Mouse (Mus musculus) embryonic facial prominence, embryonic 13.5 days (tissue): Measurements from ENCODE around the gene Dusp5. TPM values are rescaled to one million over a fixed set of nuclear protein-coding genes. Genes with fewer than 3 reads are reported as not detected.

ENCODE experiments used
- ATAC-seq: fragments of 200-750 bp; cut with Nextera tagmentation; 2 replicates; pipeline ENCODE4 v1.8.0; 2017; ENCODE audit warnings: low read depth; ENCODE audit not compliant: insufficient number of reproducible peaks, insufficient read depth, low FRiP score, low TSS enrichment
- H3K27ac ChIP-seq: fragments of 300-500 bp; sonication (generic); 2 replicates; pipeline ENCODE4 v1.5.1; 2015; ENCODE audit warnings: moderate library complexity, mild to moderate bottlenecking, inconsistent platforms
- H3K27me3 ChIP-seq: fragments of 300-500 bp; sonication (generic); 2 replicates; pipeline ENCODE4 v1.6.1; 2015; ENCODE audit warnings: mild to moderate bottlenecking, inconsistent platforms
- H3K36me3 ChIP-seq: fragments of 300-500 bp; sonication (generic); 2 replicates; pipeline ENCODE4 v1.6.1; 2015; ENCODE audit warnings: mild to moderate bottlenecking, inconsistent platforms
- H3K4me1 ChIP-seq: fragments of 300-500 bp; sonication (generic); 2 replicates; pipeline ENCODE4 v1.6.1; 2015; ENCODE audit warnings: inconsistent platforms
- H3K4me2 ChIP-seq: fragments of 300-500 bp; sonication (generic); 2 replicates; pipeline ENCODE4 v1.6.1; 2015; ENCODE audit warnings: moderate library complexity, mild to moderate bottlenecking, inconsistent platforms
- H3K4me3 ChIP-seq: fragments of 300-500 bp; sonication (generic); 2 replicates; pipeline ENCODE4 v1.5.1; 2015; ENCODE audit warnings: mild to moderate bottlenecking, inconsistent platforms
- H3K9ac ChIP-seq: fragments of 300-500 bp; sonication (generic); 2 replicates; pipeline ENCODE4 v1.6.1; 2015; ENCODE audit warnings: mild to moderate bottlenecking, inconsistent platforms
- H3K9me3 ChIP-seq: fragments of 300-500 bp; sonication (generic); 2 replicates; pipeline ENCODE4 v1.6.1; 2016; ENCODE audit warnings: inconsistent platforms
- WGBS: fragments of 180-500 bp; shearing (Covaris S2); methylation state at CpG from one replicate; pipeline ENCODE4 v1.1.7; 2015; ENCODE audit warnings: mixed read lengths; 5-methylcytosine and 5-hydroxymethylcytosine counted together
- polyA plus RNA-seq: library from polyadenylated mRNA; unstranded; fragments of >200 nt; fragmentation: Nextera tagmentation; extraction: Ambion mirVana; gene quantifications from 2 replicates; pipeline ENCODE4 v1.2.1, GENCODE M21; 2015

The Dusp5 gene
- polyA plus RNA-seq, 1 experiment from 2014 or later: 1.1 TPM

DNA sequence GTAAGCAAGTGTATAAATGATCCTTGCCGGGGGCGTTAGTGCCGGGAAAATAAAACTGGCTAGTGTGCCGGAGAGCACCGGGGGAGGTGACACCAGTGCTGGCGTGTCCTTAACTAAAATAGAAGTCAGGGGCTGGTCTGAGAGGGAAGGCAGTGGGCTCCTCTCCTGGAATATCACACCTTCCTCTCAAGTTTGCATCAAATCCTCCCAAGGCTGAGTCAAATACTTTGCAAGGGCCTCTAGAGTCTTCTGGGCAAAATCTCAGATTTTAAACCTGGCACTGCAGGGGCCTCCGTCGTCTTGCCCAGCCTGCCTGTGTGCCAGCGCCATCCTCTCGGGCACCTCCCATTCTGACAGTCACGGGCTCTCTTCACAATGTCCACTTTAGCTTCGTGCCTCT is 22.1 kb downstream of the Dusp5 start:
- Histone ChIP-seq H3K27ac (no peak overlapping the region), H3K9me3 (no peaks in the 10 kb centered on the region), H3K9ac (no peak overlapping the region), H3K27me3 (no peaks in the 10 kb centered on the region), H3K4me1 (no peaks in the 10 kb centered on the region), H3K4me2 (no peak overlapping the region), H3K36me3 (no peaks in the 10 kb centered on the region), H3K4me3 (no peak overlapping the region)
- 79% methylated on average over 12 of the region's 12 CpGs for WGBS
- ATAC-seq: no peak

DNA sequence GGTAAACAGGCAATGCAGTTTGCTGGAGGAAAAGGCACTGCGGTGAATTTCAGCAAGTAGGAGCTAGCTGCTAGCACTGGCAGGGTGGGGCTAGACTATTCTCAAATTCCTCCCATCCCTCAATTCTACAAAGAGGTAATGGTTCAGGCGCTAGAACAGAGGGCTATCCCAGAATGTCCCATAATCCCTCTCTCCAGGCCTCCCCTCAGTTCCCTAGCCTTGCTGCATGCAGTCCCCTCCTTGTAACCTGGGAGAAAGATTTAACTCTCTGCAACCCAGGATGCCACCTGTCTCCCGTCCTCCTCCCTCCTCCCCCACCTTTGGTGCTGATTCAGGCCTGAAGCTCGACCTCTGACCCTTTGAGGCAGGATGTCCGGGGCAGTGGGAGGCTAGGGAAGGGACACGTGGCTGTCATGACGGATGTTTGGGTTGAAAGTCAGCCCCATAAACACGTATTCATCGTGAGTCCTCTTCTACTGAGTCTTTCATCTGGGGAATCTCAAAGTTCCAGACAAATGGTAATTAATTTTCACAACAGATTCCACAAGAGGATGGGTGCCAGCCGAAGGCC is 23.4 kb downstream of the Dusp5 start:
- WGBS: 27% methylated on average over 10 of the region's 10 CpGs

DNA sequence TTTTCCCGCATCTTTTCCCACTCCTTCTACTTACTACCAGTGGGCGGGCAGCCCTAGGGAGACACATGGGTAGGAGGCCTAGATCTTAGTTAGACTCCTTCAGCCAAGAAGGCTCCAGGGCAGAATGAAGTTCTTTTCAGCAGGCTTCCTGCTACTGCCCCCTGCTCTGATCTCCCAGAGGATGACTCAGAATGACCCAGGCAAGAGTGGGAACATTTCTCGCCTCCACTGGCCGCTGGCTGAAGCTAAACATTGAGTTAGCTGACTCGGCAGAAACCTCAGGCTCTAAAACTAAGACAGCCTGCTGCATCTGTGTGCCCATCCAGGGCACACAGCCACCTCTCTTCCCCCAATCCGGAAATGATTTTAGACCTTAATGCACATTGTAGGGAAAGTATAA is 23.9 kb downstream of the Dusp5 start:
- no peaks in the 10 kb centered on the region for H3K36me3 ChIP-seq
- no peaks in the 10 kb centered on the region for H3K9me3 ChIP-seq
- H3K4me3 ChIP-seq: no peak overlapping the region
- H3K27ac ChIP-seq: no peak overlapping the region
- H3K9ac ChIP-seq: no peak overlapping the region
- peaks cover 9% of the 10 kb centered on the region for H3K4me1 ChIP-seq
- ATAC-seq: no peak
- H3K27me3 ChIP-seq: no peaks in the 10 kb centered on the region
- H3K4me2 ChIP-seq: no peak overlapping the region
- 56% methylated on average over 6 of the region's 6 CpGs for WGBS

More for the DNA sequence above, 23.4 kb downstream of the Dusp5 start:
- Histone ChIP-seq H3K27me3 (no peaks in the 10 kb centered on the region), H3K4me2 (no peak overlapping the region), H3K9me3 (no peaks in the 10 kb centered on the region), H3K4me3 (no peak overlapping the region), H3K4me1 (peaks cover 5% of the 10 kb centered on the region), H3K9ac (no peak overlapping the region), H3K27ac (no peak overlapping the region), H3K36me3 (no peaks in the 10 kb centered on the region)
- ATAC-seq: no peak

DNA sequence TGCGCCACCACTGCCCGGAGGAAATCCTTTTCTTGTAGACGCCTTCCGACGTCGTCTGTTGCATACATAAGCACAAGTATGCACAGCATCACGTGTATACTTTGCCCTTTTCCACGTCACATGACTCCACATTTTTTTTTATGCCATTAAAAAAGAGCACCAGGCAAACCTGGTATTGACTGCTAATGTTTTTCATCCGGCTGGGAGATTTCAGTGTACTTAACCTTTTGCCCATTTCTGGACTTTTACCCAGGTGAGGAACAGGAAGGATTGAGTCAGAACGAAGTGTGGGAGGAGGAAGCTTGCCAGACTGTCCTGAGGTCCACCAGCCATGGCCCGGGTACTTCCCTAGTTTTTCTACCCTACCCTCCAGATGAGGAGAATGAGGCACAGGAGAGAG is 25.5 kb downstream of the Dusp5 start:
- WGBS: 82% methylated on average over 11 of the region's 11 CpGs
- Histone ChIP-seq H3K4me2 (no peak overlapping the region), H3K36me3 (no peaks in the 10 kb centered on the region), H3K27me3 (no peaks in the 10 kb centered on the region), H3K27ac (no peak overlapping the region), H3K4me1 (peaks cover 9% of the 10 kb centered on the region), H3K9ac (no peak overlapping the region), H3K9me3 (no peaks in the 10 kb centered on the region), H3K4me3 (no peak overlapping the region)
- no peak for ATAC-seq

DNA sequence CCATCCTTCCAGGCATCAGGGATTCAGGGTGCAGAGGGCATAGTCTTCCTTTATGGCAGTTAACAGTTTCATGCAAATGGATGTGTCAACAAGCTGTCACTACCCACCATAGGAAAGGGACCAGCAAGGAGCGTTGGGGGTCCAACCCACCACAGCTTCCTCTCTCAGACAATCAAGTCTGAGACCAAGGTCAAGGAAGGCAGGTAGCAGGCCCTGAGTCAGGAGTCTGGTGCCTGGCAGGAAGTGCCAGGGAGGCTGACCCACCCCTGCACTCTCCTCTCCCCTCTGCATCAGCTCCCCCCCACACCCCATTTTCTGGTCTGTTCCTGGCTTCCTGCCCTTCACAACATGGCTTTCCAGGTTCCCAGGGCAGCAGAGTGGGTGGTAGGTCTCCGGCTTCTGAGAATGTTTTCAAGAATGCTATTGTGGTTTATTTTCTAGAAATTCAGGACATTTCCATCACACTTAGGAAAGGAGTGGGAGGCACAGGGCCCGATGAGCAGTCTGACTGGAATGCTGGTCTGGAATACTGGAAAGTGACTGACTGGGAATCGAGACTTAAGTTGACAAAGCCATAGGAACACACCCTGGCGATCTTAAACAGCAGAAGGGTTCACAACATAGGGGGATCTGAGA is 26.2 kb downstream of the Dusp5 start:
- no peaks in the 10 kb centered on the region for H3K36me3 ChIP-seq
- H3K9me3 ChIP-seq: no peaks in the 10 kb centered on the region
- H3K4me1 ChIP-seq: peaks cover 9% of the 10 kb centered on the region
- no peaks in the 10 kb centered on the region for H3K27me3 ChIP-seq
- H3K9ac ChIP-seq: no peak overlapping the region
- no peak overlapping the region for H3K27ac ChIP-seq
- H3K4me2 ChIP-seq: no peak overlapping the region
- no peak overlapping the region for H3K4me3 ChIP-seq
- ATAC-seq: no peak
- 72% methylated on average over 5 of the region's 5 CpGs for WGBS

DNA sequence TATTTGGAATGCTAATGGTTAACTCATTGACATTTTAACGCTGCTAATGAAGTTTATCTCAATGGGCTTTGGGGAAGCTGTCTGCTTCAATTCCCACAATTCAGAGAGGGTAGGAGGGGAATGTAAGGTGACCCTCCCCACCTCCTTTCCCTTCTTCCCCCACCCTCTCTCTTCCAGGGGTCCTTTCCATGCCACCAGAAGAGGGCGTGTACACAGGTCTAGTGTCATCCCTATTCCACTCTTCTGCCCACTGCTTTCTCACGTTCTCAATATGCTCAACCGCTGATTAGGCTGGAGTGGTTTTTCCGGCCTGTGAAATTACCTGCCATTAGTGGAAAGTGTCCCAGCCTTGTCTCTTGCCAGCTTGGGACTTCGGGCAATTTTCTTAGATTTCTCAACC is 27.9 kb downstream of the Dusp5 start:
- peak overlapping the region; percentile 54 for H3K4me2 ChIP-seq
- peaks cover 9% of the 10 kb centered on the region for H3K4me1 ChIP-seq
- H3K4me3 ChIP-seq: no peak overlapping the region
- no peak for ATAC-seq
- no peaks in the 10 kb centered on the region for H3K9me3 ChIP-seq
- 32% methylated on average over 6 of the region's 6 CpGs for WGBS
- H3K27ac ChIP-seq: no peak overlapping the region
- no peak overlapping the region for H3K9ac ChIP-seq
- H3K36me3 ChIP-seq: no peaks in the 10 kb centered on the region
- no peaks in the 10 kb centered on the region for H3K27me3 ChIP-seq

DNA sequence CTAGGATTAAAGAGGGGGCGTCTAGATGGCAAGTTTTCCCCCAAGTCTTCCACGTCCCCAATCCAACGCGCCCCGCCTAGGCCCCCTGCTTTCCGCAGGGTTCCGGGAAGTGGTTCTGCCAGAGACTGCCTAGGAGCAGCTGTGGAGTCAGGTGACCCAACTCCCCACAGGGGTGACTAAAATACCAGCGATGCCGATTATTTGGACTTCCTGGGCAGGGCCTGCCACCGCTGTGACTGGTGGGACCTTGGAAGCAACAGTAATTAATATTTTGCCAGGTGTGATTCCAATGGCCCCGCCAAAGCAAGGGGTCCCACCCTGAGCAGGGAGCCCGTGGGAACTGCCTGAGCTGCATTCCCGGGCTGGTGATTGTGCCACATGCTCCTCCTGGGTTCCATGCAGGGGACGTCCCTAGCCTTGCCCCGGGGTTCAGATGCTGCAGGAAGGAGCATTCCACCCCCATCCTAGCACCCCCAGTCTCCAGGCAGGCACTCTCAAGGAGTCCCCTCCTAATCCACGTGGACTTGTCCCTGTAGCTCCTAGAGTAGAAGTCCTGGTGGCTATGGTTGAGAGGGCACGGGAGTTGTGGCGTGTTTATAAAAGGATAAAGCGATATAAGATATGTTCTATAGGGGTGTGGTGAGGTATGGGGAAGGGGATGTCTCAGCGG is 28.5 kb downstream of the Dusp5 start:
- Histone ChIP-seq H3K4me1 (peaks cover 9% of the 10 kb centered on the region), H3K4me3 (peak overlapping the region; percentile 26), H3K36me3 (no peaks in the 10 kb centered on the region), H3K27me3 (no peaks in the 10 kb centered on the region), H3K27ac (no peak overlapping the region), H3K9ac (no peak overlapping the region), H3K4me2 (peak overlapping the region; percentile 54), H3K9me3 (no peaks in the 10 kb centered on the region)
- 27% methylated on average over 20 of the region's 20 CpGs for WGBS
- ATAC-seq: peak; percentile 69; the same call in 1 of the 2 replicates

DNA sequence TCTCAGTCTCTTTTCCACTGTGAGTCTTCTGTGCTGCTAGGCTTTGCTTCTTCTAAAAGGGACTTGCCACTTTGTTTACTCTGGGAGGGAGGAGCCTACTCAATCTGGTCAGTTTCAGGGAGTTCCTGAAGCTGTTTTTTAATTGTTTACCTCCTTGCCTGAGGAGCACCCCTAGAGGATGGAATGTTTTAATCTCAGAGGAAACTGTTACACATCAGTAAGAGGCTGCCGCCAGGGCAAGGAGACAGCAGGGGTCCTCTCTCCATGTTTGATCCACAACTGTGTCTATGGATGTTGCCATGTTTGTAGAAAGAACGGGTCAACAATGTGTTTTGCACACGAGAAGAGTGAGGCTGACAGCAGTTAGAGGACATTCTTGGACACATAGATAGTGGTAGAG is 31.5 kb downstream of the Dusp5 start:
- Histone ChIP-seq H3K4me1 (peaks cover 9% of the 10 kb centered on the region), H3K4me3 (no peak overlapping the region), H3K4me2 (no peak overlapping the region), H3K27me3 (no peaks in the 10 kb centered on the region), H3K9me3 (no peaks in the 10 kb centered on the region), H3K36me3 (no peaks in the 10 kb centered on the region), H3K27ac (no peak overlapping the region), H3K9ac (no peak overlapping the region)
- WGBS: 87% methylated on average over 3 of the region's 3 CpGs
- no peak for ATAC-seq

DNA sequence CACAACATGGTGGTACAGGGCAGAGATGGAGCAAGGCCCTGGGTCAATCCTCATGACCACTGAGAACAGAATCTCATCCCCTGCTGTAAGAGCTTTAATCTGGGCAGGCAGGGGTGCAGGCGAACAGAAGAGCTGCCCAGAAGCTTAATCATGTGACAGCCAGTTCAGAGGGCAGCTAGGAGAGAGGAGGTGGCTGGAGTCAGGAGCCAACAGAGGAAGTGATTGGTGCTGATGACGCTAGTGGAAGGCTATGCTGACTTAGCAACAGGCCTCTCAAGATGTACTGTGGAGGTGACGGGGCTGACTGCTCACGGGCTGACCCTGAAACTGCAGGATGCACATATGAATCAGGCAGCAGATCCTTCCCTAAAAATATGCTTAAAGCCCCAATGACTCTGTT is 35.3 kb downstream of the Dusp5 start:
- no peaks in the 10 kb centered on the region for H3K36me3 ChIP-seq
- 54% methylated on average over 4 of the region's 4 CpGs for WGBS
- no peak overlapping the region for H3K4me3 ChIP-seq
- H3K4me2 ChIP-seq: no peak overlapping the region
- no peaks in the 10 kb centered on the region for H3K27me3 ChIP-seq
- no peaks in the 10 kb centered on the region for H3K9me3 ChIP-seq
- no peak overlapping the region for H3K27ac ChIP-seq
- no peak for ATAC-seq
- no peak overlapping the region for H3K9ac ChIP-seq
- H3K4me1 ChIP-seq: no peaks in the 10 kb centered on the region

DNA sequence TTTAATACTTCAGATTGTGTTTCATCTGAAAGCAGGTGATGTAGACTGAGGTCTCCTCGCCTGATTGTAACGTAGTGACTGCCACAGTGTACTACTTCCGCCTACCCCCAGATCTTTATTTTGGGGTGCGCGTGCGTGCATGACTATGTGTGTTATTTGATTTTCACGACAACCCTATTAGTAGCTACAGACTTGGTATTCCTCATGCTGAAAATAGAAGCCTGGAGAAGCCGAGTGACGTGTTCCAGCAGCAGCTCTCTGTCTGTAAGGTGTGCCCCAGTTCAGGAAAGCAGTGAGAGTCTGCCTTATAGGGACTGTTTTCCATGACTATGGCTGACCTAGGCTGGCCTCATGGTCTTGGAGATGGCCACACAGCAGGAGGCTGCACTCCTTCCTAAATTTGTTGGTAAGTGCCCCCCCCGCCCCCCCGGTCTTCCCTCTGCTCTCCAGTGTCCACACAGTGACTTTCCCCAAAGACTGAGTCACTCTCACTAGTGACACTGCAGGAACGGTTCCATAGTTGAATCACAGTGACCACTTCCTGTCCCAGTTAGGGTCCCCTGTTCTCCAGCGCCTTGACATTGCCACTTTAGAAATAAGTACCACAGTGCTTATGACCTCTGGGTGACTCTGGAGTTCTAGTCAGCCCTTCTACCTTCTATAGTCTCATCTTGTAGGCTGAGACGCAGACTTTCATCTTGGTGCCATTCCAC is 36.8 kb downstream of the Dusp5 start:
- 93% methylated on average over 14 of the region's 14 CpGs for WGBS

DNA sequence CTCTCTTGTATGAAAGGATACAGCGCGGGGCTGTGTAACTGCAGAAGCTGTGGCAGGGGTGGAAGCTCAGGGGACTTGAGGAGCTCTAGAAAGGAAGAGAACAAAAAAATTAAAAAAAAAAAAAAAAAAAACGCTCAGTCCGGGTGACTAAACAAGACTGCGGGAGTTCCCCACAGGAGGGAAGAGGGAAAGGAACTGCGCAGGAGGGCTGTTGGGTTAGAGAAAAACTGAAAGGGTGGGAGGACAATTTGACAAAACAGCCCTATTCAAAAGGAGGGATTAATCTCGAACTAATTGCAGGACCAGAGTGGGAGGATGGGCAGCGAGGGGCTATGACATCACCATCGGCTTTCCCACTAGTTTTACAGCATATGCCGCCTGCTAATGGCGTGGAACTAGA is 39.0 kb downstream of the Dusp5 start:
- no peak for ATAC-seq
- H3K4me3 ChIP-seq: no peak overlapping the region
- H3K9ac ChIP-seq: no peak overlapping the region
- H3K27me3 ChIP-seq: no peaks in the 10 kb centered on the region
- H3K4me2 ChIP-seq: peak overlapping the region; percentile 9; the same call in 1 of the 2 replicates
- no peak overlapping the region for H3K27ac ChIP-seq
- H3K36me3 ChIP-seq: no peaks in the 10 kb centered on the region
- no peaks in the 10 kb centered on the region for H3K9me3 ChIP-seq
- 21% methylated on average over 11 of the region's 11 CpGs for WGBS
- no peaks in the 10 kb centered on the region for H3K4me1 ChIP-seq

More for the DNA sequence above, 36.8 kb downstream of the Dusp5 start:
- no peak for ATAC-seq
- Histone ChIP-seq H3K27me3 (no peaks in the 10 kb centered on the region), H3K4me3 (no peak overlapping the region), H3K9me3 (no peaks in the 10 kb centered on the region), H3K4me2 (no peak overlapping the region), H3K27ac (no peak overlapping the region), H3K4me1 (no peaks in the 10 kb centered on the region), H3K36me3 (no peaks in the 10 kb centered on the region), H3K9ac (no peak overlapping the region)
